Mouse (Mus musculus): ENCODE measurements around the gene Znrf1.

DNA sequence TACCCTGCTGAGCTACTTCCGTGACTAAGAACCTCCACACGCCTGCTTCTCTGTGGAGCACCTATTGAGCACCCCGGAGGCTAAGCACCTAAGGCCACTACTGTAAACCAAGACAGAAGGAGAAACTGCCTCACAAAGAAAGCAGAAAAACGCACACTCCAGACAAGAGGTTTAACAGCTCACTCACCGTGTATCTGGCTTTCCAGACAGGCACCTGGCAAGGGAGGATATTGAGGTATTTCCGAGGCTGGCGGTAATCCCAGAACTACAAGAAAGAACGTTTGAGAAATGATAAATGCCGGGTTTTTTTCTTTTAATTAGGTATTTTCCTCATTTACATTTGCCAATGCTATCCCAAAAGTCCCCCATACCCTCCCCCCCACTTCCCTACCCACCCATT is 43.4 kb upstream of the Znrf1 start:
- no peak for TF ChIP-seq POLR2A (IDR thresholded peaks at IDR 0.05; ENCODE audit: low read depth, low read length)
- TF ChIP-seq CTCF (IDR thresholded peaks at IDR 0.05; ENCODE audit: borderline replicate concordance, insufficient read depth, low read length) = no peak

Measured in embryonic fibroblast, embryonic 13.5 days (primary cell).